Mouse (Mus musculus) midbrain, embryonic 16.5 days (tissue): ENCODE data around the gene Batf2. TPM values are rescaled to one million over a fixed set of nuclear protein-coding genes. Genes with fewer than 3 reads are reported as not detected.

Experiments
- ATAC-seq: fragments of 200-750 bp; cut with Nextera tagmentation; 2 replicates; pipeline ENCODE4 v1.8.0; 2017; ENCODE audit warnings: moderate TSS enrichment
- H3K27ac ChIP-seq: fragments of 300-500 bp; sonication (generic); 2 replicates; pipeline ENCODE4 v1.5.1; 2014; ENCODE audit warnings: mild to moderate bottlenecking, low read length, mixed read lengths
- H3K27me3 ChIP-seq: fragments of 300-500 bp; sonication (generic); 2 replicates; pipeline ENCODE4 v1.6.1; 2014; ENCODE audit warnings: low read depth, low read length, mixed read lengths; ENCODE audit not compliant: control insufficient read depth, insufficient read depth
- H3K36me3 ChIP-seq: fragments of 300-500 bp; sonication (generic); 2 replicates; pipeline ENCODE4 v1.6.1; 2014; ENCODE audit warnings: mild to moderate bottlenecking, low read length, moderate library complexity, mixed read lengths; ENCODE audit not compliant: control insufficient read depth, insufficient read depth
- H3K4me1 ChIP-seq: fragments of 300-500 bp; sonication (generic); 2 replicates; pipeline ENCODE4 v1.6.1; 2014; ENCODE audit warnings: mild to moderate bottlenecking, low read length, mixed read lengths; ENCODE audit not compliant: control insufficient read depth, insufficient read depth
- H3K4me2 ChIP-seq: fragments of 300-500 bp; sonication (generic); 2 replicates; pipeline ENCODE4 v1.6.1; 2014; ENCODE audit warnings: mild to moderate bottlenecking, low read length, mixed read lengths
- H3K4me3 ChIP-seq: fragments of 300-500 bp; sonication (generic); 2 replicates; pipeline ENCODE4 v1.5.1; 2014; ENCODE audit warnings: low read depth, mild to moderate bottlenecking, low read length, moderate library complexity, mixed read lengths
- H3K9ac ChIP-seq: fragments of 300-500 bp; sonication (generic); 2 replicates; pipeline ENCODE4 v1.6.1; 2014; ENCODE audit warnings: low read depth, low read length, mixed read lengths
- H3K9me3 ChIP-seq: fragments of 300-500 bp; sonication (generic); replicated peaks from 2 replicates; pipeline ENCODE4 v1.6.1; 2014; ENCODE audit warnings: mild to moderate bottlenecking, low read length, mixed read lengths; ENCODE audit not compliant: control insufficient read depth, poor library complexity, severe bottlenecking
- WGBS: fragments of 180-500 bp; shearing (Covaris S2); extraction: QIAGEN DNeasy Blood & Tissue Kit; methylation state at CpG from one replicate; pipeline ENCODE4 v1.1.7; 2014; 5-methylcytosine and 5-hydroxymethylcytosine counted together
- polyA plus RNA-seq: library from polyadenylated mRNA; unstranded; fragments of >200 nt; fragmentation: Nextera tagmentation; extraction: Ambion mirVana; gene quantifications from 2 replicates; pipeline ENCODE4 v1.2.1, GENCODE M21; 2015

Gene Batf2
- polyA plus RNA-seq: 0.15 TPM in 1 of 2 replicates, not detected in the other

- Histone ChIP-seq H3K4me2 (peak within 1 kb of the TSS; percentile 88), H3K27ac (peak within 1 kb of the TSS; percentile 99), H3K9ac (peak within 1 kb of the TSS; percentile 94), H3K4me1 (peaks cover 12% of the 10 kb centered on the region), H3K36me3 (0 out of 2 replicates have a peak, but pooled peaks cover 7% of the 10 kb centered on the region), H3K9me3 (no peaks in the 10 kb centered on the region), H3K4me3 (peak within 1 kb of the TSS; percentile 71), H3K27me3 (no peaks in the 10 kb centered on the region)
- 1% methylated on average over 66 of the region's 68 CpGs for WGBS
- ATAC-seq: peak; percentile 95
Observed at GRCm38 (mm10) chr19:6140678-6141393, at the start of gene Batf2. Gene Batf2, plus strand, starts transcription at chr19:6140983.

GRCm38 (mm10) chr19:6094119-6094518, 46.7 kb upstream of the Batf2 start, which contains the start of gene AC131692.1:
Gene AC131692.1, plus strand, starts transcription at chr19:6094419.
- Histone ChIP-seq H3K36me3 (no peaks in the 10 kb centered on the region), H3K27me3 (no peaks in the 10 kb centered on the region), H3K27ac (no peak within 1 kb of the TSS), H3K9me3 (no peaks in the 10 kb centered on the region), H3K4me1 (no peaks in the 10 kb centered on the region), H3K4me3 (no peak within 1 kb of the TSS), H3K4me2 (no peak within 1 kb of the TSS), H3K9ac (no peak within 1 kb of the TSS)
- ATAC-seq: no peak
- 91% methylated on average over 7 of the region's 7 CpGs for WGBS

DNA sequence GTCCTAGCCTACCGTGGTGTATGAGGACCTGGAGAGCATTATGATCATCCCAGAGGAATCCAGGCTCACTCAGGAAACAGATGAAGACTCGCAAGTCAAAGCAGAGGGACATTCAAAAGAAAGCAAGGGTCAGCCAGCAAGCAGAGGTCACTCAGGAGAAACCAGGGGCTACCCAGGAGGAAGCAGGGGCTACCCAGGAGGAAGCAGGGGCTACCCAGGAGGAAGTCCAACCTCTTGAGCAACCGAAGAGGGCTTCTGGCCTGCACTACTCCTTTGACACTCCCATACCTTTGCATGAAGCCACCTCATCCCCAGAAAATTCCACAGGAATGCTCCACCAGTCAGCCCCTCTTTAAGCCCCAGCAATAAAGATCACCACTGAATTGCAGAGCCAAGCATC, 42.9 kb upstream of the Batf2 start:
- Histone ChIP-seq H3K9me3 (no peaks in the 10 kb centered on the region), H3K4me1 (no peaks in the 10 kb centered on the region), H3K27ac (no peak overlapping the region), H3K9ac (no peak overlapping the region), H3K27me3 (no peaks in the 10 kb centered on the region), H3K36me3 (no peaks in the 10 kb centered on the region), H3K4me3 (no peak overlapping the region), H3K4me2 (no peak overlapping the region)
- WGBS: 91% methylated on average over 3 of the region's 3 CpGs
- ATAC-seq: no peak

DNA sequence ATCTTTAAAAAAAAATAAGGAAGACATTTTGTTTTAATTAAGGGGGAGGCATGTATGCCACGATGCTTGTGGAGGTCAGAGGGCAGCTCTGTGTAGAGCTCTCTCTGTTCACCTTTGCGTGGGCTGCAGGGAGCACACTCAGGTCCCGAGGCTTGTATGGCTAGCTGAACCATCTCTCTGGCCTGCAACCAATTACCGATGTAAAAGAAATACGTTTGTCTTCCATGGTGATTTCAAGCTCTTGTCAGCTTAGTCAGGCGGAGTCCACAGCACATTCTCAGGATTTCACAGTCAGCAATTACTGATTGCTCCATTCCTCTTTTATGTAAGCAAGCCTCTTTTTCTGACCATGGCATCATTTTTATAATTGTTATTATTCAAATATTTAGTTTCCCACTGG, 39.6 kb upstream of the Batf2 start:
- 78% methylated on average over 6 of the region's 6 CpGs for WGBS
- Histone ChIP-seq H3K27ac (no peak overlapping the region), H3K9ac (no peak overlapping the region), H3K27me3 (no peaks in the 10 kb centered on the region), H3K4me3 (no peak overlapping the region), H3K4me2 (no peak overlapping the region), H3K36me3 (no peaks in the 10 kb centered on the region), H3K4me1 (no peaks in the 10 kb centered on the region), H3K9me3 (no peaks in the 10 kb centered on the region)
- ATAC-seq: no peak

DNA sequence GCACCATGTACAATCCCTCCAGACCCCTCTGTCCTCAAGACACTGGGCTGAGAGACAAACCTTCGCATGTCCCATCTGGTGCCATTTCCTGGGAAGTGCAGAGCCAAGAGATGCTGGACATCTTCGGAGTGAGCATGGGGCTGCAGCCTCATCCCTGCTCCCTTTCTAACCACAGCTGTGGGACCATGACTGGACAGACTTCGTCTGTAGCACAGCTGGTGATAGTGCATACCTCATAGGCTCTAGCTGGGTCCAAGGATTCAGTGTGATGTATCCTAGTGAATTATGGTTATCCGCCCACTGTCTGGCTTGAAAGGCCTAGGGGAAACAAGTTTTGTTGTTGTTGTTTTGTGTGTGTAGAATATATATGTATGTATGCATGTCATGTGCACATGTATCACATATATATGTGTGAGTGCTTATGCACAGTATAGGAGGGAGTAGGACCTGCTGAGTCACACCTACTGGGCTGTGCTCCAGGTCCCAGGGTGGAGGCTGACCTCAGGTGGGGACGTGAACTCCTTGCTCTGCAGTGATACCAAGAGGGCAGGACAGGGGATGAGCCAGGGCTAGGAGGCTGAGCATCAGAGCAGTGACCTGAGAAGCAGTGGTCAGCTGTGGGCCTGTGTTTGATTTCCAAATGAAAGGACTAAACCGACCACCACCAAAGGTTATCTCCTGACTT, 38.5 kb upstream of the Batf2 start:
- no peak for ATAC-seq
- Histone ChIP-seq H3K4me1 (no peaks in the 10 kb centered on the region), H3K4me3 (no peak overlapping the region), H3K27me3 (no peaks in the 10 kb centered on the region), H3K36me3 (no peaks in the 10 kb centered on the region), H3K9ac (no peak overlapping the region), H3K9me3 (no peaks in the 10 kb centered on the region), H3K27ac (no peak overlapping the region), H3K4me2 (no peak overlapping the region)
- 82% methylated on average over 6 of the region's 6 CpGs for WGBS

DNA sequence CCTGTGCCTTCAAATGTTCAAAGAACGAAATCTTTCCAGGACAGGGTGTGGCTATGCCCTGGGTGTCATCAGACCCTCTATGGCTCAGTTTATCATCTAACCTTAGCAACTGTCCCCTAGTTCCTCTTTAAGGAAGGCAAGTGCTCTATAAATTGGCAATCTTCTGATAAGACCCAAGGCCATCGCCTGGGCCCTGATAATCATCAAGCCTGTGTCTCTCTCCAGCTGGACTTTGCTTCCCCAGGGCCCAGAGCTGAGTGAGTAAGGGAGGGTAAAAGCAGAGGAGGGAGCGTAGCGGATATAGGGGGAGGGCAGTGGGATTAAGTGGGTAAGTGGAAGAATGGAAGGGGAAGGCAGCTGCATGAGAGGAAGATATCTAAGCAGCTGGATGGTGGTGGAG, 36.3 kb upstream of the Batf2 start:
- no peak overlapping the region for H3K4me2 ChIP-seq
- H3K4me1 ChIP-seq: no peaks in the 10 kb centered on the region
- no peak overlapping the region for H3K27ac ChIP-seq
- 80% methylated on average over 4 of the region's 4 CpGs for WGBS
- H3K36me3 ChIP-seq: no peaks in the 10 kb centered on the region
- no peak for ATAC-seq
- H3K9me3 ChIP-seq: no peaks in the 10 kb centered on the region
- no peaks in the 10 kb centered on the region for H3K27me3 ChIP-seq
- H3K9ac ChIP-seq: no peak overlapping the region
- H3K4me3 ChIP-seq: no peak overlapping the region

DNA sequence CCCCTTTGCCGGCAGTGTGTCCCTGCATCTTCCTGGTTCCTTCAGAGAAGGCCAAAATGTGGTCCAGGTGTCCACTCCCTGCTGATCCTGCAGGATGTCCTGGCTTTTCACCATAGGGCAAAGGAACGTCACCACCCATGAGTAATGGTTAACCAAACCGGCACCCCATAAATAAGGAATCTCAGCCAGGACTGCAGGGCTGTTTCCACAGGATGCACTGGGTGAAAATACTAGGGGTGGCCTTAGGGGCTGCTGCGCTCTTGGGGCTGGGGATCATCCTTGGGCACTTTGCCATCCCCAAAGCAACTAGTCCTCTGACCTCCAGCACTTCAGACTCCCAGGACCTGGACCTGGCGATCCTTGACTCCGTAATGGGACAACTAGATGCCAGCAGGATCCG, 35.2 kb upstream of the Batf2 start, which contains the start of gene Naaladl1:
Gene Naaladl1, plus strand, starts transcription at position 197 of the 400 bp plus-strand sequence.
- 88% methylated on average over 7 of the region's 7 CpGs for WGBS
- Histone ChIP-seq H3K4me1 (no peaks in the 10 kb centered on the region), H3K27me3 (no peaks in the 10 kb centered on the region), H3K36me3 (no peaks in the 10 kb centered on the region), H3K27ac (no peak within 1 kb of the TSS), H3K9ac (no peak within 1 kb of the TSS), H3K4me2 (no peak within 1 kb of the TSS), H3K4me3 (no peak within 1 kb of the TSS), H3K9me3 (no peaks in the 10 kb centered on the region)
- ATAC-seq: no peak

- Histone ChIP-seq H3K27ac (no peak overlapping the region), H3K4me3 (no peak overlapping the region), H3K4me2 (no peak overlapping the region), H3K4me1 (peaks cover 10% of the 10 kb centered on the region), H3K9ac (no peak overlapping the region), H3K36me3 (peaks cover 17% of the 10 kb centered on the region), H3K27me3 (no peaks in the 10 kb centered on the region), H3K9me3 (no peaks in the 10 kb centered on the region)
- ATAC-seq: no peak
- WGBS: 71% methylated on average over 6 of the region's 6 CpGs
Observed at GRCm38 (mm10) chr19:6113116-6113515, 27.7 kb upstream of the Batf2 start.
